Mouse (Mus musculus) brain, embryonic 14.5 days (tissue): ENCODE measurements around the gene C1rl.

Source experiments
- CTCF ChIP-seq: fragments of 200-500 bp; IDR thresholded peaks from 2 replicates; pipeline ENCODE4 v1.5.1; 2012; ENCODE audit warnings: inconsistent platforms, mild to moderate bottlenecking, moderate library complexity, borderline replicate concordance; ENCODE audit not compliant: insufficient read depth, insufficient read length; ENCODE audit errors: extremely low read depth
- POLR2A ChIP-seq: fragments of 200-500 bp; IDR thresholded peaks from 2 replicates; pipeline ENCODE4 v1.6.1; 2012; ENCODE audit warnings: mild to moderate bottlenecking, inconsistent platforms, borderline replicate concordance; ENCODE audit not compliant: poor library complexity, insufficient read depth, insufficient read length, severe bottlenecking; ENCODE audit errors: extremely low read depth

- TF ChIP-seq CTCF (no peak), POLR2A (no peak)
Observed at GRCm38 (mm10) chr6:124493886-124494285, 973 bp downstream of the C1rl start.
